Mouse (Mus musculus): ENCODE results near the gene Zmym6. TPM values are rescaled to one million over a fixed set of nuclear protein-coding genes. Genes with fewer than 3 reads are reported as not detected.

The Zmym6 gene
- polyA plus RNA-seq (2014; fragmentation: Nextera tagmentation; extraction: Ambion mirVana), result 41.2 and 45.7 TPM in 2 replicates

GRCm38 (mm10) chr4:127076875-127077548, at the start of gene Zmym6:
Gene Zmym6 (plus strand): TSS chr4:127077383.
- Histone ChIP-seq H3K4me3 (ENCODE audit: low read depth, low read length) (peak within 1 kb of the TSS; percentile 54), H3K9me3 (ENCODE audit: control insufficient read depth, low read length) (no peaks in the 10 kb centered on the region), H3K27ac (ENCODE audit: low read depth, low read length) (peak within 1 kb of the TSS; percentile 92), H3K36me3 (ENCODE audit: control insufficient read depth, insufficient read depth, low read length) (no peaks in the 10 kb centered on the region), H3K9ac (replicated peaks; ENCODE audit: low read depth, low read length) (peak within 1 kb of the TSS; percentile 57), H3K27me3 (ENCODE audit: control insufficient read depth, insufficient read depth, low read length) (no peaks in the 10 kb centered on the region), H3K4me1 (ENCODE audit: control insufficient read depth, insufficient read depth, low read length) (peaks cover 7% of the 10 kb centered on the region; the same call in 1 of the 2 replicates), H3K4me2 (ENCODE audit: low read depth, low read length) (peak within 1 kb of the TSS; percentile 79)
- peak; percentile 98 for ATAC-seq (ENCODE audit: low read depth)
- WGBS, result under 1% methylated on average over 46 of the region's 46 CpGs

- H3K4me2 ChIP-seq (ENCODE audit: low read depth, low read length), result no peak overlapping the region
- H3K9ac ChIP-seq (replicated peaks; ENCODE audit: low read depth, low read length), result no peak overlapping the region
- H3K9me3 ChIP-seq (ENCODE audit: control insufficient read depth, low read length), result no peaks in the 10 kb centered on the region
- ATAC-seq (ENCODE audit: low read depth), result no peak
- no peak overlapping the region for H3K4me3 ChIP-seq (ENCODE audit: low read depth, low read length)
- H3K4me1 ChIP-seq (ENCODE audit: control insufficient read depth, insufficient read depth, low read length), result no peaks in the 10 kb centered on the region
- no peaks in the 10 kb centered on the region for H3K27me3 ChIP-seq (ENCODE audit: control insufficient read depth, insufficient read depth, low read length)
- WGBS, result 96% methylated on average over 3 of the region's 3 CpGs
- H3K36me3 ChIP-seq (ENCODE audit: control insufficient read depth, insufficient read depth, low read length), result peaks cover 69% of the 10 kb centered on the region
- H3K27ac ChIP-seq (ENCODE audit: low read depth, low read length), result no peak overlapping the region
Measured at GRCm38 (mm10) chr4:127037158-127037557, 40.0 kb upstream of the Zmym6 start.

DNA sequence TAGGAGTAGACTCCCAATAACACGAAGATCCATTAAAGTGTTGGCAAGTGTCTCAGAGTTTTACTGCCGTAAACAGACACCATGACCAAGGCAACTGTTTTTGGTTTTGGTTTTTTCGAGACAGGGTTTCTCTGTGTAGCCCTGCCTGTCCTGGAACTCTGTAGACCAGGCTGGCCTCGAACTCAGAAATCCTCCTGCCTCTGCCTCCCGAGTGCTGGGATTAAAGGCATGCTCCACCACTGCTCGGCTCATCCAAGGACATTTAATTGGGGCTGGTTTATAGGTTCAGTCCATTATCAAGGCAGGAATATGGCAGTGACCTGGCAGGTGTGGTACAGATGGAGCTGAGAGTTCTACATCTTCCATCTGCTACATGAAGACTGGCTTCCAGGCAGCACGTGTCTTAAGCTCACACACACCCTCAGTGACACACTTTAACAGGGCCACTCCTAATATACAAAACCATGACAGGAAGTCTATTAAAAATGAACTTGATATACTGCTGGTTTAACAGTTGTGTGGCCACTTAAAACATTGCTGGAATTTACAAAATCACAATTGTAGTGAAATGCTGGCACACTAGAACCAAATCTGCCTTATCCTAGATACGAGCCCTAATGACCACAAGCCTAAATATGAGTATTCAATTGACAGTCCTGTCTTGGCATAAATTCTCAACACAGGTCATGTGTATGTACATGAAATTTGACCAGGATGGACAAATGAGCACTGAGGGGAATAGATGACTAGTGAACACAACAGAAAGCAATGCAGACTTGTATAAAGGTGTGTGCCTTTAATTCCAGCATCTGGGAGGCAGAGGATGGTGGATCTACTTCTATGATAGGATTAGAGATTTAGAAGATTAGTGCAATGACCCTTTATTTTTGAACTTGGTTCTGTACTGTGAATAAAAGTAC, 39.0 kb upstream of the Zmym6 start:
- H3K27ac ChIP-seq (ENCODE audit: low read depth, low read length), result no peak overlapping the region
- 89% methylated on average over 8 of the region's 8 CpGs for WGBS
- no peaks in the 10 kb centered on the region for H3K9me3 ChIP-seq (ENCODE audit: control insufficient read depth, low read length)
- ATAC-seq (ENCODE audit: low read depth), result no peak
- H3K4me3 ChIP-seq (ENCODE audit: low read depth, low read length), result no peak overlapping the region
- H3K4me2 ChIP-seq (ENCODE audit: low read depth, low read length), result no peak overlapping the region
- H3K36me3 ChIP-seq (ENCODE audit: control insufficient read depth, insufficient read depth, low read length), result peaks cover 67% of the 10 kb centered on the region
- H3K27me3 ChIP-seq (ENCODE audit: control insufficient read depth, insufficient read depth, low read length), result no peaks in the 10 kb centered on the region
- H3K9ac ChIP-seq (replicated peaks; ENCODE audit: low read depth, low read length), result no peak overlapping the region
- H3K4me1 ChIP-seq (ENCODE audit: control insufficient read depth, insufficient read depth, low read length), result no peaks in the 10 kb centered on the region

DNA sequence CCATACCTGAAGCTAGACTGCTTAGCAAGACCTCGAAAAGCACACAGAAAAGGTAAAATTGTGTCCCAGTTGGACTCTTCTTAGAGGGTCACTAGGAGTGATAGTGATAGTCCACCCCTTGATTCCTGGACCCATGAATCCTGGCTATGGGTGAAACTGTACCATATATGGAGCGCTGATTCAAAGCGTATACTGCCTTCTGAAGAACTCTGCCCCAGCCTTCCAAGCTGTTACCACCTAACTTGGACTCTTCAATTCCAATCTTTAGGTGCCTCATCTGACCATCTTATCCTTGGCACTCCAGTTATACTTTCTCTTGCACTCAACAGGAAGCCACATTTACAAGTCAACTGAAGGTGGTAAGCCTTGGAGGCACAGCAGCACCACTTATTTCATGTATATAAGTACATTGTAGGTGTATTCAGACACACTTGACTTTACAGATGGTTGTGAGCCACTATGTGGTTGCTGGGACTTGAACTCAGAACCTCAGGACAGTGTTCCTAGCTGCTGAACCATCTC, 38.3 kb upstream of the Zmym6 start:
- no peak for ATAC-seq (ENCODE audit: low read depth)
- H3K27me3 ChIP-seq (ENCODE audit: control insufficient read depth, insufficient read depth, low read length), result no peaks in the 10 kb centered on the region
- no peaks in the 10 kb centered on the region for H3K4me1 ChIP-seq (ENCODE audit: control insufficient read depth, insufficient read depth, low read length)
- no peaks in the 10 kb centered on the region for H3K9me3 ChIP-seq (ENCODE audit: control insufficient read depth, low read length)
- H3K36me3 ChIP-seq (ENCODE audit: control insufficient read depth, insufficient read depth, low read length), result peaks cover 60% of the 10 kb centered on the region
- 93% methylated on average over 3 of the region's 3 CpGs for WGBS
- no peak overlapping the region for H3K27ac ChIP-seq (ENCODE audit: low read depth, low read length)
- H3K4me2 ChIP-seq (ENCODE audit: low read depth, low read length), result no peak overlapping the region
- H3K4me3 ChIP-seq (ENCODE audit: low read depth, low read length), result no peak overlapping the region
- H3K9ac ChIP-seq (replicated peaks; ENCODE audit: low read depth, low read length), result no peak overlapping the region

- Histone ChIP-seq H3K9ac (replicated peaks; ENCODE audit: low read depth, low read length) (no peak overlapping the region), H3K27me3 (ENCODE audit: control insufficient read depth, insufficient read depth, low read length) (no peaks in the 10 kb centered on the region), H3K36me3 (ENCODE audit: control insufficient read depth, insufficient read depth, low read length) (peaks cover 59% of the 10 kb centered on the region), H3K27ac (ENCODE audit: low read depth, low read length) (no peak overlapping the region), H3K4me2 (ENCODE audit: low read depth, low read length) (no peak overlapping the region), H3K9me3 (ENCODE audit: control insufficient read depth, low read length) (no peaks in the 10 kb centered on the region), H3K4me1 (ENCODE audit: control insufficient read depth, insufficient read depth, low read length) (no peaks in the 10 kb centered on the region), H3K4me3 (ENCODE audit: low read depth, low read length) (no peak overlapping the region)
- WGBS, result 82% methylated on average over 3 of the region's 3 CpGs
- peak; percentile 44; the same call in 1 of the 2 replicates for ATAC-seq (ENCODE audit: low read depth)
Measured at GRCm38 (mm10) chr4:127039871-127040483, 37.2 kb upstream of the Zmym6 start.

GRCm38 (mm10) chr4:127043540-127043939, 33.6 kb upstream of the Zmym6 start:
- Histone ChIP-seq H3K27me3 (ENCODE audit: control insufficient read depth, insufficient read depth, low read length) (no peaks in the 10 kb centered on the region), H3K27ac (ENCODE audit: low read depth, low read length) (no peak overlapping the region), H3K9me3 (ENCODE audit: control insufficient read depth, low read length) (no peaks in the 10 kb centered on the region), H3K36me3 (ENCODE audit: control insufficient read depth, insufficient read depth, low read length) (peaks cover 46% of the 10 kb centered on the region), H3K4me3 (ENCODE audit: low read depth, low read length) (no peak overlapping the region), H3K9ac (replicated peaks; ENCODE audit: low read depth, low read length) (no peak overlapping the region), H3K4me1 (ENCODE audit: control insufficient read depth, insufficient read depth, low read length) (no peaks in the 10 kb centered on the region), H3K4me2 (ENCODE audit: low read depth, low read length) (no peak overlapping the region)
- no peak for ATAC-seq (ENCODE audit: low read depth)
- 88% methylated on average over 4 of the region's 4 CpGs for WGBS

GRCm38 (mm10) chr4:127051121-127051520, 26.1 kb upstream of the Zmym6 start:
- Histone ChIP-seq H3K36me3 (ENCODE audit: control insufficient read depth, insufficient read depth, low read length) (peaks cover 28% of the 10 kb centered on the region), H3K27ac (ENCODE audit: low read depth, low read length) (no peak overlapping the region), H3K4me1 (ENCODE audit: control insufficient read depth, insufficient read depth, low read length) (no peaks in the 10 kb centered on the region), H3K9ac (replicated peaks; ENCODE audit: low read depth, low read length) (no peak overlapping the region), H3K4me3 (ENCODE audit: low read depth, low read length) (no peak overlapping the region), H3K4me2 (ENCODE audit: low read depth, low read length) (no peak overlapping the region), H3K9me3 (ENCODE audit: control insufficient read depth, low read length) (no peaks in the 10 kb centered on the region), H3K27me3 (ENCODE audit: control insufficient read depth, insufficient read depth, low read length) (no peaks in the 10 kb centered on the region)
- no peak for ATAC-seq (ENCODE audit: low read depth)
- WGBS, result 92% methylated on average over 8 of the region's 8 CpGs

DNA sequence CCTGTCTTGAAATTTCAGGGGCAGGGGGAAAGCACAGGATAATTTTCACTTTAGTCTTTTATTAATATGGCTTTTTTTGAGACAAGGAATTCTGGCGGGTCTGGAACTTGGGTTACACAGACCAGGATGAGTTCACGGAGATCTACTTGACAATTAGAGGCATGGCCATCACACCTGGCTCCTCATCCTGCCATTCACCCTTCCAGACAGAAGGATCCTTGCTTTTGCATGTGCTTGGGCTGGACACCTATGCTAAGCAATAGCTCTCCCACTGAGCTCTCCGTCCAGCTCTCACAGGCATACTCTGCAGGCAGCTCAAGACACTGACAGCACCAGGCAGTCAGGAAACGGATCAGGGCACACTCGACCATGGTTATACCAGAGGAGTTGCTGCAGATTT, 24.1 kb upstream of the Zmym6 start:
- Histone ChIP-seq H3K36me3 (ENCODE audit: control insufficient read depth, insufficient read depth, low read length) (peaks cover 20% of the 10 kb centered on the region), H3K9me3 (ENCODE audit: control insufficient read depth, low read length) (no peaks in the 10 kb centered on the region), H3K27ac (ENCODE audit: low read depth, low read length) (no peak overlapping the region), H3K27me3 (ENCODE audit: control insufficient read depth, insufficient read depth, low read length) (no peaks in the 10 kb centered on the region), H3K4me2 (ENCODE audit: low read depth, low read length) (no peak overlapping the region), H3K4me1 (ENCODE audit: control insufficient read depth, insufficient read depth, low read length) (no peaks in the 10 kb centered on the region), H3K4me3 (ENCODE audit: low read depth, low read length) (no peak overlapping the region), H3K9ac (replicated peaks; ENCODE audit: low read depth, low read length) (no peak overlapping the region)
- no peak for ATAC-seq (ENCODE audit: low read depth)
- WGBS, result 93% methylated on average over 5 of the region's 5 CpGs
